Mouse (Mus musculus) kidney, embryonic 15.5 days (tissue): ENCODE data around the gene Trim60. TPM values are rescaled to one million over a fixed set of nuclear protein-coding genes. Genes with fewer than 3 reads are reported as not detected.
"Not testable (repeated sequence)": the region's sequence is repeated elsewhere in the genome, so short reads cannot be mapped to it uniquely, and the experiment has no call there.

ENCODE experiments used
- ATAC-seq: fragments of 200-750 bp; cut with Nextera tagmentation; replicated peaks from 2 replicates; pipeline ENCODE4 v1.8.0; 2017; ENCODE audit warnings: moderate TSS enrichment; ENCODE audit not compliant: low FRiP score
- H3K27ac ChIP-seq: fragments of 300-500 bp; sonication (generic); 2 replicates; pipeline ENCODE4 v1.5.1; 2015; ENCODE audit warnings: mild to moderate bottlenecking, inconsistent platforms
- H3K27me3 ChIP-seq: fragments of 300-500 bp; sonication (generic); 2 replicates; pipeline ENCODE4 v1.6.1; 2015; ENCODE audit warnings: inconsistent platforms
- H3K36me3 ChIP-seq: fragments of 300-500 bp; sonication (generic); 2 replicates; pipeline ENCODE4 v1.6.1; 2015; ENCODE audit warnings: inconsistent platforms
- H3K4me1 ChIP-seq: fragments of 300-500 bp; sonication (generic); 2 replicates; pipeline ENCODE4 v1.6.1; 2015; ENCODE audit warnings: inconsistent platforms
- H3K4me2 ChIP-seq: fragments of 300-500 bp; sonication (generic); 2 replicates; pipeline ENCODE4 v1.6.1; 2015; ENCODE audit warnings: moderate library complexity, mild to moderate bottlenecking, inconsistent platforms
- H3K4me3 ChIP-seq: fragments of 300-500 bp; sonication (generic); replicated peaks from 2 replicates; pipeline ENCODE4 v1.5.1; 2015; ENCODE audit warnings: mild to moderate bottlenecking, inconsistent platforms
- H3K9ac ChIP-seq: fragments of 300-500 bp; sonication (generic); 2 replicates; pipeline ENCODE4 v1.6.1; 2015; ENCODE audit warnings: mild to moderate bottlenecking, inconsistent platforms
- H3K9me3 ChIP-seq: fragments of 300-500 bp; sonication (generic); replicated peaks from 2 replicates; pipeline ENCODE4 v1.6.1; 2016; ENCODE audit warnings: inconsistent platforms
- WGBS: fragments of 180-500 bp; shearing (Covaris S2); methylation state at CpG from one replicate; pipeline ENCODE4 v1.1.7; 2015; ENCODE audit warnings: mixed read lengths; 5-methylcytosine and 5-hydroxymethylcytosine counted together
- polyA plus RNA-seq: library from polyadenylated mRNA; unstranded; fragments of >200 nt; fragmentation: Nextera tagmentation; extraction: Ambion mirVana; gene quantifications from 2 replicates; pipeline ENCODE4 v1.2.1, GENCODE M21; 2015

Trim60 gene
- polyA plus RNA-seq, 1 experiment from 2014 or later: 0.05 TPM

DNA sequence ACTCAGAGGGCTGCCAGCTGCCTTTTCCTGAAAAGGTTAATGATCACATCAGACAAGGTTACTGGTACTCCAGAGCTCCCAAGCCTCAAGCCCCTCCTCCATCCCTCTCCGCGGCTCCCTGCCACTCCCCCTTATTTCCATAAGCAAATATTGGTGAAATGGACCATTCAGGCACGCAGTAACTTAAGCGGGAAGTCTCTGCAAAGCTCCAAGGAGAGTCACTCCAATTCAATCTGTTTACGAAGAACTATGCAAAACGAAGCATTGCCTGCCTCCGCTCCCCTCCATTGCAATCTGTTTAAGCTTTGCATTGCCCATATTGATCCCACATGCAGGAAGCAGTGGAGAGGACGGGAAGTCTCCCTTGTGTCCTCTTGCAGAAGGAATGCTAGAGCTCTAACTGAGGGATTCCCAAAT lies 18.7 kb upstream of the Trim60 start, which contains the start of gene Apela:
TSS of gene Apela (minus strand) at position 220 of the 417 bp plus-strand sequence.
- Histone ChIP-seq H3K36me3 (no peaks in the 10 kb centered on the region), H3K4me1 (peaks cover 29% of the 10 kb centered on the region), H3K9ac (no peak within 1 kb of the TSS), H3K4me2 (peak within 1 kb of the TSS; percentile 65), H3K27me3 (no peaks in the 10 kb centered on the region), H3K9me3 (no peaks in the 10 kb centered on the region), H3K4me3 (peak within 1 kb of the TSS; percentile 38), H3K27ac (peak within 1 kb of the TSS; percentile 78)
- peak; percentile 93 for ATAC-seq
- WGBS: 0% methylated on average over 8 of the region's 8 CpGs

DNA sequence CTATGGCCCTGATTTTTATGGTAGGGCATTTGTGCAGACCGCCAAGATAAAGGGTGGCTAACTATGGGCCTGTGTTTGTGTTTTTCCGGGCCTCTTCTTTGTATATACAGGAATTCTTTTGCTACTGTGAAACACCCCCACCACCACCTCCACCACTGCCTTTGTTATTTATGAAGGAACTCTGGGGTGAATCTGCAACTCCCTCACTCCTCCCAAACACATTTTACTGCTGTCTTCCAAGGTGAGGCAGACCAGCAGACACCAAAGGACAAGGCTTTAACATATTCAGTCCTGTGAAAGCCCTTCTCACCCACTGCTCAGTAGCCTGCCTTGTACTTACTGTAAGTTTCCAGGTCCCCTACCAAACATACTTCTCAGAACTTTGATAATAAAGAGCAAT lies 15.8 kb upstream of the Trim60 start:
- Histone ChIP-seq H3K36me3 (no peaks in the 10 kb centered on the region), H3K4me2 (0 out of 2 replicates have a peak overlapping the region, but pooled peaks have one; percentile 4), H3K4me3 (no peak overlapping the region), H3K9ac (no peak overlapping the region), H3K9me3 (no peaks in the 10 kb centered on the region), H3K27ac (peak overlapping the region; percentile 54; the same call in 1 of the 2 replicates), H3K4me1 (peaks cover 29% of the 10 kb centered on the region), H3K27me3 (no peaks in the 10 kb centered on the region)
- 25% methylated on average over 2 of the region's 2 CpGs for WGBS
- ATAC-seq: no peak

DNA sequence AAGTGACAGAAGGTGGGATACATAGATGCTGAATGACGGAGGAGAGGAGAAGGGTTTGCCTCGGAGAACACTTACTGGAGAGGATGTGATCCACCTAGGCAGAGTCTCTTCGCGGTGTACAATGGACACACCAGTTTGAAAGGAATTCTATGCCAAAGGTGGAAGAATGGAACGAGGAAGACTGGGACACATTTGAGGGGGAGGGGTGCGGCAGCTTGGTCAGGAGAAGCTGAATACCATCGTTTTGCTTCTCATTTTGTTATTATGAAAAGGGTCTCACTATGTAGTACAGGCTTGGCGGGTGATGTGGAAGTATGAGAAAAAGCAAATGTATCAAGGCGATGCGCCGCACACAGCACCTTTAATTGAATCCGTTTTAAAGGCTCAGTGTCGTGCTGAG lies 14.7 kb upstream of the Trim60 start:
- Histone ChIP-seq H3K27me3 (no peaks in the 10 kb centered on the region), H3K4me1 (peaks cover 29% of the 10 kb centered on the region), H3K9me3 (no peaks in the 10 kb centered on the region), H3K4me3 (no peak overlapping the region), H3K4me2 (no peak overlapping the region), H3K9ac (no peak overlapping the region), H3K36me3 (no peaks in the 10 kb centered on the region), H3K27ac (no peak overlapping the region)
- WGBS: 83% methylated on average over 13 of the region's 13 CpGs
- ATAC-seq: no peak

DNA sequence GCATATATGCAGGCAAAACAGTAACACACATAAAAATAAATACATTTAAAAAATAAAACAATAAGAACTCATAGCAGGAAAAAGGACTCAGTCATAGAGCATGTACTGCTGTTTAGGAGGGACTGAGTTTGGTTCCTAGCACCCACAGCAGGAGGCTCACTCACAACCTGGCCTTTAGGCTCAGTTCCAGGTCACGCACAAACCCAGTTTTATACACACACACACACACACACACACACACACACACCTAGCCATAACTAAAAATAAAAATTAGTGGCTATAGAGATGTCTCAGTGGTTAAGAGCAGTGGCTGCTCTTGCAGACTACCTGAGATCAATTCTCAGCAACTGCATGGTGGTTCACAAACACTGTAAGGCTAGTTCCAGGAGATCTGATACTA lies 13.7 kb upstream of the Trim60 start:
- Histone ChIP-seq H3K9me3 (no peaks in the 10 kb centered on the region), H3K9ac (no peak overlapping the region), H3K4me2 (no peak overlapping the region), H3K36me3 (no peaks in the 10 kb centered on the region), H3K4me1 (peaks cover 21% of the 10 kb centered on the region), H3K27me3 (no peaks in the 10 kb centered on the region), H3K4me3 (no peak overlapping the region), H3K27ac (no peak overlapping the region)
- no peak for ATAC-seq
- 95% methylated on average over 1 of the region's 1 CpGs for WGBS

DNA sequence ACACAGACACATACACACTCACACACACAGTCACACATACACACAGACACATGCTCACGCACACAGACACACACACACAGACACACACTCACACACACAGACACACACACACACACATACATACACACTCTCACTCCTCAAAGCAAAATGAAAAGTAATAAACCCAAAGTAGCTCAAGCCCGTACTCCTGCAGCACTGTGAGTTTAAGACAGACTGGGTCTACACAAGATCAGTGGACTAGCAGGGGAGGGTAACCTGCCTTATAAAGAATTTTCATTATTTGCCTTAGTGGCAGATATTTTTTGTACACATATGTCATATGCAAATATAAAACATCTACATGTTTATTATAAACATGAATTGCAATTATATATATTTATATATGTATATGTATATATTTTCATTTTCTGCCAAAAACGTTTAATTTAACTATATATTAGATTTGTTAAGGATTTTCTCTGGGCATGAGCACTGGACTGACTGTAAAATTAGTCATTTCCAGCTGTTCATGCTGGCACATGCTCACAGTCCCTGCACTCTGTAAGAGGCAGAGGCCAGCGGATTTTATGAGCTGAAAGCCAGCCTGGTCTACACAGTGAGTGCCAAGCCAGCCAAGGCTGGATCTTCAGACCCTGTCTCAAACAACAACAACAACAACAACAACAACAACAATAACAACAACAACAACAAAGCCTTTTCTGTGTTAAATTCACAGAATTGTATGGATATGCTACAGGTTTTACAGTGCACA lies 12.5 kb upstream of the Trim60 start:
- Histone ChIP-seq H3K4me3 (no peak overlapping the region), H3K9ac (no peak overlapping the region), H3K27me3 (no peaks in the 10 kb centered on the region), H3K36me3 (no peaks in the 10 kb centered on the region), H3K4me2 (no peak overlapping the region), H3K9me3 (no peaks in the 10 kb centered on the region), H3K4me1 (peaks cover 21% of the 10 kb centered on the region), H3K27ac (no peak overlapping the region)
- 75% methylated on average over 4 of the region's 4 CpGs for WGBS
- no peak for ATAC-seq

DNA sequence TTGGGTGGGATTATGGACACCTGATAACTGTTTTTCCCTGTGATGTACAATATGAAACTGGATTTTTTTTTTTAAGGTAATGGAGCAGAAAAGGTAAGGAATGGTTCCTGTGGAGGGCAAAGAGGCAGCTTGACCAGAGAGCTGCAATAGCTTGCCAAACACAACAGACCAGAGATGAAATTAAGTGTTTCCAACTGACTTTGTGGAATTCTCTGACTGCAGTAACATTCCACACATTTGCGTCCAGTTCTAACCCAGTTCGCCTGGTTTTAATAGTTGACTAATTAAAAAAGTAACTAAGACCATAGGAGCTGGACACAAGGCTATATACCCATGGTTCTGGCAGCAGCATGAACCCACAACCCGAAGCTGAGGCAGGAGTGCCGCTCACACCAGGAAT lies 11.4 kb upstream of the Trim60 start:
- no peak for ATAC-seq
- no peaks in the 10 kb centered on the region for H3K36me3 ChIP-seq
- no peak overlapping the region for H3K9ac ChIP-seq
- 67% methylated on average over 4 of the region's 4 CpGs for WGBS
- H3K4me3 ChIP-seq: no peak overlapping the region
- H3K27me3 ChIP-seq: no peaks in the 10 kb centered on the region
- no peak overlapping the region for H3K4me2 ChIP-seq
- H3K4me1 ChIP-seq: peaks cover 13% of the 10 kb centered on the region
- no peaks in the 10 kb centered on the region for H3K9me3 ChIP-seq
- H3K27ac ChIP-seq: no peak overlapping the region

DNA sequence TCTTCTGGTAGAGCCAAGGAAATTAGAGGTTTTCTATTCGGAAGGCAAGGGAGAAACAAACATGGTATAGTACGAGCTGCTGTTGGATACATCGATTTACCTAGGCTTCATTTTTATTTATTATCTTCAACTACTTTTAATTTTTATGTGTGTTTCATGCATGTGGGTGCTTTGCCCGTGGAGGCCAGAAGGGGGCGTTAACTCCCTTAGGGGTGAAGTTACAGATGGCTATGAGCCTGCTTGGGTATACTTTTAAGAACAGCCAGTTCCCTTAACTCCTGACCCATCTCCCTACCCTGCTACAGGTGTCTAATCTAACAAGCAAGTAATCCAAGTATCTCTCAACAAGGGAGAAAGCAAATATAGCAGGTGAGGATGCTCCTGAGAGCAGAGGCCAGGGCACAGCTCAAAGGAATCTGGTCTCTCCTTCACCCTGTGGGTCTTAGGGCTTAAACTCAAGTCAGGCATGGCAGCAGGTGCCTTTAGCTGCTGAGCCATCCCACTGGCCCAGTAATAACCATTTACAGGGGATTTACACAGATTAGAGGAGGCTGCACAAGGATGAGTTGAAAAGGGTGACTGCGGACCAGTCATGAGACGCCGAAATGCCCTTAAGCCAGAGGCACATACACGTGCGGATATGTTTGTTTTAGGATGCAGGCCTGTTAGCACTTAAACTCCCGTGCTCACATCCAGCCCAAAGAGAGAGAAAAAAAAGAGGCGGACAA lies 10.7 kb upstream of the Trim60 start:
- Histone ChIP-seq H3K4me3 (no peak overlapping the region), H3K4me2 (no peak overlapping the region), H3K9ac (no peak overlapping the region), H3K27ac (no peak overlapping the region), H3K27me3 (no peaks in the 10 kb centered on the region), H3K9me3 (no peaks in the 10 kb centered on the region), H3K4me1 (peaks cover 9% of the 10 kb centered on the region), H3K36me3 (no peaks in the 10 kb centered on the region)
- ATAC-seq: no peak
- WGBS: 84% methylated on average over 12 of the region's 12 CpGs

DNA sequence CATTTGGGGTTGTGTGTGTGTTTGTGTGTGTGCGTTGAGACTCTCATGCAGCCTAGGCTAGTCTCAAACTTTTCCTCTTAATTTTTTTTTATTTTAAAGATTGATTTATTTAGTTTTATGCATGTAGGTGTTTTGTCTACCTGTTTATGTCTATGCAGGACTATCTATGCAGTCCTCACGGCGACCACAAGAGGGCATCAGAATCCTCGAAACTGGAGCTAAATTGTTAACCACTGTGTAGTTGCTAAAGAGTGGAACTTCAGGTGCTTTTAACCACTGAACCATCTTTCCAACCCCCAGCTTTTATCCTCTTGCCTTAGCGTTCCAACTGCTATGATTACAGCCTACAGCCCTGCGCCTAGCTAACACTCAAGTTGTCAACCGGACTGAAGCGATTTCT lies 4.1 kb upstream of the Trim60 start:
- ATAC-seq: no peak
- 47% methylated on average over 8 of the region's 8 CpGs for WGBS

DNA sequence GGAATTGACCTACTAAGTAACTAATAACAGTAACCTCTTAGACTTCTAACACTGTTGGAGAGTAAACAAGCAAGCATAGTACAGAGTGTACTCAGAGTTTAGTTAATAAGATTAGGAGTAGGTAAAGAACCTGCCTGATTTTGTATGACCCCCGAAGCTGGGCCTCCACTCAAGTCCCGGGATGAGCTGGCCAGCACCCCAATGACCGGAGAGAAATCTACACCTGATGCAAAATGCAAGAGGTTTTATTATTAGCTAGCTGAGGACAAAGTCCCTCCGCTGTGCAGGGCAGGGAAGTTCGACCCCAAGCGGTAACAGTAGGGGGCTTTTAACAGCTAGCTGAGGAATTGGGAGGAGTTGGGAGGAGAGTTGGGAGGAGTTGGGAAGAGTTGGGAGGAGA lies 10.8 kb downstream of the Trim60 start:
- ATAC-seq, H3K27me3 ChIP-seq, H3K36me3 ChIP-seq, H3K27ac ChIP-seq, H3K4me1 ChIP-seq, H3K9me3 ChIP-seq, H3K4me3 ChIP-seq, H3K9ac ChIP-seq, H3K4me2 ChIP-seq: not testable (repeated sequence)
- 76% methylated on average over 6 of the region's 6 CpGs for WGBS

More for the DNA sequence above, 4.1 kb upstream of the Trim60 start:
- Histone ChIP-seq H3K36me3 (no peaks in the 10 kb centered on the region), H3K4me2 (no peak overlapping the region), H3K4me1 (no peaks in the 10 kb centered on the region), H3K9me3 (no peaks in the 10 kb centered on the region), H3K4me3 (no peak overlapping the region), H3K27ac (no peak overlapping the region), H3K27me3 (no peaks in the 10 kb centered on the region), H3K9ac (no peak overlapping the region)

DNA sequence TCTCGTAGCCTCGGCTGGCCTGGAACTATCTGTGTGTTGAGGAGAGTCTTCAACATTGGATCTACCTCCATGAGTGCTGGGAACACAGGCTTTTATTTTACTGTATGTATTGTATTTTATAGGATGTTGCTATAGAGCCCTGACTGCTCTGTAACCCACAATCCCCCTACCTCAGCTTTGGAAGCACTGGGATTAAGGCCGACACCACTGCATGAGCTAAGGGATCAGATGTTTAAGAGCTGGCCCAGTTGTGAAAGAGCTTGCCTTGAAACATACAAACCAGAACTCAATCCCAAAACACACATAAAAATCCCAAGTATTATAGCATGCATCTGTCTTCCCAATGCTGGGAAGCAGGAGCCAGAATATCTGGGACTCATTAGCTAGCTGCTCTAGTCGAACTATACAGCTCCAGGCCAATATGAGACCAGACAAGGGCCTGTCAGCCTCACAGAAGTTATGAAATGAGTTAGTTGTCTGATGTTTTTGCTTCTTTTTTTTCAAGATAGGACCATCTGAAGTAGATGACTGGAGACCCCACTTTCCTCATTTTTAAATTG lies 19.5 kb downstream of the Trim60 start:
- WGBS: 82% methylated on average over 4 of the region's 4 CpGs

DNA sequence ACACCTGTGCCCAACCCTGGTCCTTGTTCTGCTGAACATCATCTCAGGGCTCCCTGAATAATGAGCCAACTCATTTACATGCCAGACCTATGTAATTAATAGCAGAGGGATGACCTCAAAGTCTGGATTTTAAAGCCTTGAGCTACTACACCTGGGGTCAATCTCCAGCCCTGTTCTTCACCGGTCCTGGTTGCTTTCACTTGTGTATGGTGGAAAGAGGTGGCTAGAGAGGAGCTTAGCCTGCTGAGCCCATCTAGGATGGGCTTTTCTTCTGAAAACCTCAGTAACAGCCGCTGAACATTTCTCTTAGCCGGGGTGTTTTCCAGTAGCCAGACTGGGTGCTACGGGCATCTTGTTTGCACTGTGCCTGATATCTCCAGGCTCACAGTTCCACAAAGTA lies 30.7 kb downstream of the Trim60 start, which contains the start of gene Trim75:
TSS of gene Trim75 (minus strand) at position 101 of the 400 bp plus-strand sequence.
- WGBS: 87% methylated on average over 4 of the region's 4 CpGs
- Histone ChIP-seq H3K27ac (no peak within 1 kb of the TSS), H3K36me3 (no peaks in the 10 kb centered on the region), H3K9ac (no peak within 1 kb of the TSS), H3K27me3 (no peaks in the 10 kb centered on the region), H3K4me3 (no peak within 1 kb of the TSS), H3K4me1 (no peaks in the 10 kb centered on the region), H3K9me3 (no peaks in the 10 kb centered on the region), H3K4me2 (no peak within 1 kb of the TSS)
- no peak for ATAC-seq

More for the DNA sequence above, 19.5 kb downstream of the Trim60 start:
- Histone ChIP-seq H3K9me3 (no peaks in the 10 kb centered on the region), H3K4me3 (no peak overlapping the region), H3K4me2 (no peak overlapping the region), H3K27ac (no peak overlapping the region), H3K4me1 (no peaks in the 10 kb centered on the region), H3K27me3 (no peaks in the 10 kb centered on the region), H3K9ac (no peak overlapping the region), H3K36me3 (no peaks in the 10 kb centered on the region)
- no peak for ATAC-seq
